Mouse (Mus musculus) thymus, adult 2 months (tissue): ENCODE data around the gene Pign.

Experiments
- CTCF ChIP-seq: fragments of 200-500 bp; IDR thresholded peaks from 2 replicates; pipeline ENCODE4 v1.5.1; 2012; ENCODE audit warnings: mild to moderate bottlenecking, control low read depth, low read length, moderate library complexity, borderline replicate concordance; ENCODE audit not compliant: control insufficient read depth, poor library complexity, insufficient read depth; ENCODE audit errors: extremely low read depth
- POLR2A ChIP-seq: fragments of 200-500 bp; IDR thresholded peaks from 2 replicates; pipeline ENCODE4 v1.6.1; 2012; ENCODE audit warnings: mild to moderate bottlenecking, low read length, control low read depth, moderate library complexity; ENCODE audit not compliant: control insufficient read depth, poor library complexity, insufficient read depth; ENCODE audit errors: extremely low read depth

GRCm38 (mm10) chr1:105650650-105651049, 12.8 kb downstream of the Pign start:
- TF ChIP-seq CTCF (no peak), POLR2A (no peak)
